Mouse (Mus musculus) lung, embryonic 14.5 days (tissue): ENCODE data around the gene Aarsd1. TPM values are rescaled to one million over a fixed set of nuclear protein-coding genes. Genes with fewer than 3 reads are reported as not detected.
A peak's percentile ranks its signal among the peaks of the same experiment; 100 is the strongest.

Experiments
- ATAC-seq: fragments of 200-750 bp; cut with Nextera tagmentation; 2 replicates; pipeline ENCODE4 v1.8.0; 2017; ENCODE audit warnings: mild to moderate bottlenecking, moderate TSS enrichment, moderate library complexity; ENCODE audit not compliant: insufficient read depth
- DNase-seq: peaks from one replicate; pipeline ENCODE4 v3.0.0-alpha.2; 2015
- H3K27ac ChIP-seq: fragments of 300-500 bp; sonication (generic); 2 replicates; pipeline ENCODE4 v1.5.1; 2014; ENCODE audit warnings: low read depth, mild to moderate bottlenecking, moderate library complexity
- H3K27me3 ChIP-seq: fragments of 300-500 bp; sonication (generic); 2 replicates; pipeline ENCODE4 v1.6.1; 2014; ENCODE audit warnings: low read length, control low read depth; ENCODE audit not compliant: insufficient read depth
- H3K36me3 ChIP-seq: fragments of 300-500 bp; sonication (generic); 2 replicates; pipeline ENCODE4 v1.6.1; 2014; ENCODE audit warnings: control low read depth; ENCODE audit not compliant: insufficient read depth
- H3K4me1 ChIP-seq: fragments of 300-500 bp; sonication (generic); 2 replicates; pipeline ENCODE4 v1.6.1; 2014; ENCODE audit warnings: antibody characterized with exemption, control low read depth; ENCODE audit not compliant: insufficient read depth
- H3K4me2 ChIP-seq: fragments of 300-500 bp; sonication (generic); 2 replicates; pipeline ENCODE4 v1.6.1; 2014; ENCODE audit warnings: mild to moderate bottlenecking
- H3K4me3 ChIP-seq: fragments of 300-500 bp; sonication (generic); 2 replicates; pipeline ENCODE4 v1.5.1; 2014; ENCODE audit warnings: low read depth, low read length
- H3K9ac ChIP-seq: fragments of 300-500 bp; sonication (generic); 2 replicates; pipeline ENCODE4 v1.6.1; 2014
- H3K9me3 ChIP-seq: fragments of 300-500 bp; sonication (generic); 2 replicates; pipeline ENCODE4 v1.6.1; 2016; ENCODE audit warnings: low read depth, low read length, control low read depth
- CTCF ChIP-seq: IDR thresholded peaks from 2 replicates; pipeline ENCODE4 v1.5.1; 2016; ENCODE audit warnings: antibody characterized with exemption, low read depth
- WGBS: fragments of 180-500 bp; shearing (Covaris S2); extraction: QIAGEN DNeasy Blood & Tissue Kit; methylation state at CpG from one replicate; pipeline ENCODE4 v1.1.7; 2014; 5-methylcytosine and 5-hydroxymethylcytosine counted together
- polyA plus RNA-seq: library from polyadenylated mRNA; unstranded; fragments of >200 nt; fragmentation: Nextera tagmentation; extraction: Ambion mirVana; gene quantifications from 2 replicates; pipeline ENCODE4 v1.2.1, GENCODE M21; 2014

Gene Aarsd1
- polyA plus RNA-seq, 1 experiment from 2014 or later: 93.3 TPM

DNA sequence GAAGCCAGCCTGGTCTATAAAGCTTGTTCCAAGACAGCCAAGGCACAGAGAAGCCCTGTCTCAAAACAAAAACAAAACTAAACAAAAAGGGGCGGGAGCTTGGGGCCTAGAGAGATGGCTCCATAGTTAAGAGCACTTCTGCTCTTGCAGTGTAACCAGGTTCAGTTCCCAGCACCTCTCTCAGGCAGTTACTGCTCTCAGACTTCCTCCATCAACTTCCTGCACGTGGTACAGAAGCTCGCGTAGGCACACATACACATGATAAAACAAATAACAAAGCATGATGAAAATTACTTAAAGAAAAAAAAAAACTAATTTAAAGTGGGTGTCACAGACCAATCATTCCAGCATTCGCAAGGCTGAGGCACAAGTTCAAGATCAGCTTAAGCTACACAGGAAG, 2.7 kb upstream of the Aarsd1 start:
- H3K36me3 ChIP-seq: no peaks in the 10 kb centered on the region
- peaks cover 6% of the 10 kb centered on the region; the same call in 1 of the 2 replicates for H3K4me1 ChIP-seq
- WGBS: 82% methylated on average over 5 of the region's 5 CpGs
- H3K27ac ChIP-seq: no peak overlapping the region
- H3K9me3 ChIP-seq: no peaks in the 10 kb centered on the region
- H3K4me2 ChIP-seq: no peak overlapping the region
- TF ChIP-seq CTCF: no peak
- ATAC-seq (no peak), DNase-seq (no peak)
- no peak overlapping the region for H3K9ac ChIP-seq
- H3K4me3 ChIP-seq: no peak overlapping the region
- H3K27me3 ChIP-seq: no peaks in the 10 kb centered on the region

DNA sequence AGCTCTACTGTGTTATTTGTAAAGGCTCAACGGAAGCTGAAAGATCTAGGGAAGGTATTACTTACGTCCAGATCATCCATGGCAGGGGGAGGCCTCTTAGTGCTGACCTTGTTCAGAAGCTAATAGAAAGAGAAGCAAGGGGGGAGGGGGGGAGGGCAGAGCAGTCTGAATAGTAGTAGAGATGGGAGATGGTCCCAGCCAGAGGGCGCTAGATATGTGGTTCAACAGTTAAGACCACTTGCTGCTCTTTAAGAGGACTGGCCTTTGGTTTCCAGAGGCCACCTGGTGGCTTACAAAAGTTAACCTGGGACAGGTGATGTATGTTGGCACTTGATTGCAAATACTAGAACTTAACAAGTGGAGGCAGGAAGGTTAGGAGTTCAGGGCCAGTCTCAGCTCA, 2.2 kb upstream of the Aarsd1 start:
- Histone ChIP-seq H3K4me1 (peaks cover 6% of the 10 kb centered on the region; the same call in 1 of the 2 replicates), H3K9ac (no peak overlapping the region), H3K9me3 (no peaks in the 10 kb centered on the region), H3K27ac (no peak overlapping the region), H3K36me3 (peaks cover 4% of the 10 kb centered on the region; the same call in 1 of the 2 replicates), H3K4me2 (no peak overlapping the region), H3K27me3 (no peaks in the 10 kb centered on the region), H3K4me3 (no peak overlapping the region)
- 40% methylated on average over 3 of the region's 3 CpGs for WGBS
- DNase-seq: peak; percentile 39
- peak; percentile 37; the same call in 1 of the 2 replicates for TF ChIP-seq CTCF
- ATAC-seq: no peak

DNA sequence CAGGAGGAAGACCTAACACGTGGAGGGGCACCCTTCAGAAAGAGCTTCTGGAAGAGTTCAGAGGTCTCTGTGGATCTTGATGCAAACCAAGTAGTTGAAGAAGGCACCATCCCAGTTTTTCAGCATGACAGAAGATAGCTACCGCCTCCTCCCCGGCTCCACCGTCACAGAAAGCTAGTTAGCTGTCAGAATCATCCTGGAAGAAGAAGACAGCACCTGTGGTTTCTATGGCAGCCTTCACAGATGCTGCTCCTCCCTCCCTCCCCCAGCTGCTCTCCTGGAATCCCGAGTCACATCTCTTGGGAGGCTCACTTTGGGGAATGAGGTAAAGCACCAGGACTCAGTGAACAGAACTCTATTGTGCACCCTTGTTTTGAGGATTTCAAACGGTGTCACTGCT, 1.6 kb upstream of the Aarsd1 start:
- Histone ChIP-seq H3K4me1 (peaks cover 6% of the 10 kb centered on the region; the same call in 1 of the 2 replicates), H3K4me3 (no peak overlapping the region), H3K9ac (no peak overlapping the region), H3K36me3 (peaks cover 6% of the 10 kb centered on the region), H3K27me3 (no peaks in the 10 kb centered on the region), H3K9me3 (no peaks in the 10 kb centered on the region), H3K4me2 (no peak overlapping the region), H3K27ac (no peak overlapping the region)
- no peak for TF ChIP-seq CTCF
- 55% methylated on average over 6 of the region's 6 CpGs for WGBS
- no peak for DNase-seq
- no peak for ATAC-seq

DNA sequence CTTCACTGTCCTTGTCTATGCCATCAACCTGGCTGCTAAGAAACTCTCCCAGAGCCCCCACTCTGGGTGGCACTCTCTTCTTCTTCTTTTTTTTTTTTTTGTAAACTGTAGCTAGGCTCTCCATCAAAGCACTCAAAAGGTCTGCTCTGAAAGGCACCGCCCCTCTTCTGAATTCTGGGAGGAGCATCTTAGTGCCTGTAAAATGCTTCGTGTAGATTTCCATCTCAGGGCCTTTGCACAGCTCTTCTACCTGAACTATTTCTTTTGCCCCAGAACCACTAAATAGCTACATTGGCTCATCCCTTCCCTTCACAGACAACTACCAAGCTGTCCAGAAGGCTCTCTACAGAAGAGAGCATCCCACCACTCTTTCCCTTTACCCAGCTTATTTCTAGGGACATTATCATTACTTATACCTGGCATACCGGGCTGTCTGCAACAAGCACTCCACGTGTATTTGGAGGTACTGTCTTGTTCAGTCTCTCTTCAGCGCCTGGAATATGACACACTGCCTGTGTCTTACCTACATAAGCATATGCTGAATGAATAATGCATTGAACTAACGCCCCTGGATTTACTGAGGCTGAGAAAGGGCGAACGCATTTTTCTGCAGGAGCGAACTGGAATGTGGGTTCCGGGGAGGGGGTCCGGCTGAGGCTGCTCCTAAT, 848 bp downstream of the Aarsd1 start:
- 1% methylated on average over 11 of the region's 11 CpGs for WGBS
- no peak; the same call in 1 of the 2 replicates for ATAC-seq
- peak overlapping the region; percentile 85 for H3K9ac ChIP-seq
- TF ChIP-seq CTCF: no peak
- H3K27ac ChIP-seq: peak overlapping the region; percentile 65; the same call in 1 of the 2 replicates
- peaks cover 25% of the 10 kb centered on the region for H3K36me3 ChIP-seq
- H3K4me3 ChIP-seq: peak overlapping the region; percentile 88
- 0 out of 2 replicates have a peak, but pooled peaks cover 3% of the 10 kb centered on the region for H3K4me1 ChIP-seq
- H3K9me3 ChIP-seq: no peaks in the 10 kb centered on the region
- no peaks in the 10 kb centered on the region for H3K27me3 ChIP-seq
- DNase-seq: peak; percentile 50
- H3K4me2 ChIP-seq: peak overlapping the region; percentile 71

DNA sequence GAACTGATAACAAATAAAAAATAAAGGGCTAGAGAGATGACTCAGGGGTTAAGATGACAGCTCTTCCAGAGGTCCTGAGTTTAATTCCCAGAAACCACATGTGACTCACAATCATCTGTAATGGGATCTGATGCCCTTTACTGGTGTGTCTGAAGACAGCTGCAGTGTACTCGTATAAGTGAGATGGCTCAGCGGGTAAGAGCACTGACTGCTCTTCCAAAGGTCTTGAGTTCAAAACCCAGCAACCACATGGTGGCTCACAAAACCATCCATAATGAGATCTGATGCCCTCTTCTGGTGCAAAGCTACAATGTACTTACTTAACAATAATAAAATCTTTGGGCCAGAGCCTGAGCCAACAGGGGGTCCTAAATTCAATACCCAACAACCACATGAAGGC, 2.1 kb downstream of the Aarsd1 start:
- Histone ChIP-seq H3K27ac (no peak overlapping the region), H3K27me3 (no peaks in the 10 kb centered on the region), H3K4me3 (no peak overlapping the region), H3K4me1 (0 out of 2 replicates have a peak, but pooled peaks cover 3% of the 10 kb centered on the region), H3K9ac (no peak overlapping the region), H3K9me3 (no peaks in the 10 kb centered on the region), H3K36me3 (peaks cover 37% of the 10 kb centered on the region), H3K4me2 (no peak overlapping the region)
- DNase-seq (peak; percentile 25), ATAC-seq (no peak)
- TF ChIP-seq CTCF: no peak
- 70% methylated on average over 2 of the region's 2 CpGs for WGBS

DNA sequence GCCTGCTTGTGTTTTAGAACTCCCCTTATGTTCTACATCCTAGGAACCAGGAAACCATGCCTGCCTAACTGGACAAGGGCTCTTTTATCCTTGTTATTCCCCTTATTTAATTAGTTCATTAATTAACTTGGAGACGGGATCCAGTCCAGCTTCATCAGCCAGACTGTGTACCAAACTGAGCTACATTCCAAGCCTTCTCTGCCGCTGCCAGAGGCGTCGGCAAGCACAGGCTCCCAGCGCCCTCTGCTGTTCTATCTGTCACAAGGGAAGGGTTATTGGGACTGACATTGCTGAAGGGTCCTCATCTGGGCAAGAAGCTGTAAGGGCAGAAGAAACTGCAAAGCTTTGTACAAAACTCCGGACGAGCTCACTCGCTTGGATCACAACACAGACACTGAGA, 22.3 kb downstream of the Aarsd1 start:
- 3% methylated on average over 8 of the region's 8 CpGs for WGBS
- peak; percentile 66; the same call in 1 of the 2 replicates for ATAC-seq
- peak; percentile 94 for TF ChIP-seq CTCF

DNA sequence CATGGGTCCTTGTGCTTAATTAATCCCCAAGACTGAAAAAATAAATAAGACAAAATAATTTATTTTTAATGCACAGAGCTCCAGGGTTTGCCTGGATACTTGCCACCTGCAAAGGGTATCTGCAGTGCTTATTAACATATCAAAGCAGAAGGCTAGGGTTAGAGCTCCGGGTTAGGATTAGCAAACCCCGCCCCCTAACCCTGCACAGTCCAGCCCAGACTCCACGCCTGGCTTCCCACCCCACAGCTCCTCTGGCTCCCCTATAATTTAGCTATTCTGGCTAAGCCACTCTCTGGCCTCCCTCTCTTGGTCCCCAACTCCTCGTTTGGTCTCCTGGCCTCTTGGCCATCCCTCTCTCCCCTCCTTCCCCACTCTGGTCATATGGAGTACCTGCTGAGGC, 35.6 kb downstream of the Aarsd1 start:
- WGBS: 22% methylated on average over 4 of the region's 4 CpGs

More for the DNA sequence above, 22.3 kb downstream of the Aarsd1 start:
- H3K27ac ChIP-seq: no peak overlapping the region
- DNase-seq: peak; percentile 93
- no peaks in the 10 kb centered on the region for H3K27me3 ChIP-seq
- no peak overlapping the region for H3K4me3 ChIP-seq
- H3K9ac ChIP-seq: no peak overlapping the region
- H3K4me2 ChIP-seq: no peak overlapping the region
- no peaks in the 10 kb centered on the region for H3K36me3 ChIP-seq
- no peaks in the 10 kb centered on the region for H3K4me1 ChIP-seq
- H3K9me3 ChIP-seq: no peaks in the 10 kb centered on the region

More for the DNA sequence above, 35.6 kb downstream of the Aarsd1 start:
- no peak for TF ChIP-seq CTCF
- no peaks in the 10 kb centered on the region for H3K9me3 ChIP-seq
- H3K36me3 ChIP-seq: no peaks in the 10 kb centered on the region
- no peaks in the 10 kb centered on the region for H3K27me3 ChIP-seq
- H3K4me2 ChIP-seq: no peak overlapping the region
- no peak overlapping the region for H3K4me3 ChIP-seq
- no peak for DNase-seq
- H3K27ac ChIP-seq: no peak overlapping the region
- no peaks in the 10 kb centered on the region for H3K4me1 ChIP-seq
- no peak overlapping the region for H3K9ac ChIP-seq
- no peak for ATAC-seq
